Mouse (Mus musculus) limb, embryonic 14.5 days (tissue): ENCODE data around the gene Nrros. TPM values are rescaled to one million over a fixed set of nuclear protein-coding genes. Genes with fewer than 3 reads are reported as not detected.

Experiments
- ATAC-seq: fragments of 200-750 bp; cut with Nextera tagmentation; 2 replicates; pipeline ENCODE4 v1.8.0; 2017; ENCODE audit warnings: low read depth, moderate number of reproducible peaks, moderate TSS enrichment; ENCODE audit not compliant: low FRiP score
- DNase-seq: peaks from one replicate; pipeline ENCODE4 v3.0.0-alpha.2; 2015; ENCODE audit warnings: low spot score
- H3K27ac ChIP-seq: fragments of 300-500 bp; sonication (generic); replicated peaks from 2 replicates; pipeline ENCODE4 v1.5.1; 2014; ENCODE audit warnings: low read depth, mild to moderate bottlenecking, low read length, moderate library complexity, mixed read lengths
- H3K27me3 ChIP-seq: fragments of 300-500 bp; sonication (generic); 2 replicates; pipeline ENCODE4 v1.6.1; 2014; ENCODE audit warnings: low read length, mixed read lengths; ENCODE audit not compliant: control insufficient read depth, insufficient read depth
- H3K36me3 ChIP-seq: fragments of 300-500 bp; sonication (generic); 2 replicates; pipeline ENCODE4 v1.6.1; 2014; ENCODE audit warnings: mild to moderate bottlenecking, low read length, moderate library complexity, mixed read lengths; ENCODE audit not compliant: control insufficient read depth, insufficient read depth
- H3K4me1 ChIP-seq: fragments of 300-500 bp; sonication (generic); 2 replicates; pipeline ENCODE4 v1.6.1; 2014; ENCODE audit warnings: antibody characterized with exemption, low read length, mixed read lengths; ENCODE audit not compliant: control insufficient read depth, insufficient read depth
- H3K4me2 ChIP-seq: fragments of 300-500 bp; sonication (generic); replicated peaks from 2 replicates; pipeline ENCODE4 v1.6.1; 2014; ENCODE audit warnings: low read depth, mild to moderate bottlenecking, low read length, moderate library complexity; ENCODE audit not compliant: severe bottlenecking
- H3K4me3 ChIP-seq: fragments of 300-500 bp; sonication (generic); replicated peaks from 2 replicates; pipeline ENCODE4 v1.5.1; 2014; ENCODE audit warnings: low read length
- H3K9ac ChIP-seq: fragments of 300-500 bp; sonication (generic); 2 replicates; pipeline ENCODE4 v1.6.1; 2014; ENCODE audit warnings: mild to moderate bottlenecking, low read depth, low read length, moderate library complexity; ENCODE audit not compliant: severe bottlenecking
- H3K9me3 ChIP-seq: fragments of 300-500 bp; sonication (generic); 2 replicates; pipeline ENCODE4 v1.6.1; 2016; ENCODE audit warnings: low read length; ENCODE audit not compliant: control insufficient read depth
- POLR2A ChIP-seq: fragments of 200-500 bp; IDR thresholded peaks from 2 replicates; pipeline ENCODE4 v1.8.0; 2012; ENCODE audit warnings: inconsistent platforms, mild to moderate bottlenecking, moderate library complexity, borderline replicate concordance; ENCODE audit not compliant: insufficient read depth, insufficient read length; ENCODE audit errors: extremely low read depth
- WGBS: fragments of 180-500 bp; shearing (Covaris S2); extraction: QIAGEN DNeasy Blood & Tissue Kit; methylation state at CpG from one replicate; pipeline ENCODE4 v1.1.7; 2014; 5-methylcytosine and 5-hydroxymethylcytosine counted together
- polyA plus RNA-seq, 2 experiments: library from polyadenylated mRNA; depleted of rRNA in 1 of 2; stranded (reverse) in 1 of 2; unstranded in 1 of 2; fragments of >200 nt; fragmentation: Nextera tagmentation in 1 of 2; extraction: Ambion mirVana in 1 of 2; gene quantifications; 2 replicates each; pipeline versions ENCODE4 v1.2.1 to v1.2.3; 2012 to 2014

Nrros gene
- polyA plus RNA-seq, 2 experiments: 14.2 to 20.2 TPM

GRCm38 (mm10) chr16:32201004-32201325 is 35.6 kb upstream of the Nrros start:
- 61% methylated on average over 9 of the region's 9 CpGs for WGBS
- Histone ChIP-seq H3K27me3 (no peaks in the 10 kb centered on the region), H3K9me3 (no peaks in the 10 kb centered on the region), H3K9ac (peak overlapping the region; percentile 9; the same call in 1 of the 2 replicates), H3K36me3 (no peaks in the 10 kb centered on the region), H3K4me1 (no peaks in the 10 kb centered on the region), H3K27ac (no peak overlapping the region), H3K4me2 (peak overlapping the region; percentile 22), H3K4me3 (no peak overlapping the region)
- DNase-seq: no peak
- ATAC-seq: no peak
- no peak for TF ChIP-seq POLR2A

GRCm38 (mm10) chr16:32200256-32201003 is 35.0 kb upstream of the Nrros start:
- Histone ChIP-seq H3K9ac (peak overlapping the region; percentile 9; the same call in 1 of the 2 replicates), H3K4me1 (no peaks in the 10 kb centered on the region), H3K36me3 (no peaks in the 10 kb centered on the region), H3K27ac (peak overlapping the region; percentile 3; the same call in 1 of the 2 replicates), H3K4me2 (peak overlapping the region; percentile 22), H3K4me3 (no peak overlapping the region), H3K27me3 (no peaks in the 10 kb centered on the region), H3K9me3 (no peaks in the 10 kb centered on the region)
- TF ChIP-seq POLR2A: no peak
- 44% methylated on average over 20 of the region's 21 CpGs for WGBS
- DNase-seq (peak; percentile 38), ATAC-seq (peak; percentile 55; the same call in 1 of the 2 replicates)

GRCm38 (mm10) chr16:32190011-32190441 is 24.6 kb upstream of the Nrros start:
- Histone ChIP-seq H3K4me3 (no peak overlapping the region), H3K9me3 (no peaks in the 10 kb centered on the region), H3K4me1 (no peaks in the 10 kb centered on the region), H3K9ac (no peak overlapping the region), H3K4me2 (no peak overlapping the region), H3K27me3 (no peaks in the 10 kb centered on the region), H3K36me3 (no peaks in the 10 kb centered on the region), H3K27ac (no peak overlapping the region)
- TF ChIP-seq POLR2A: no peak
- 58% methylated on average over 10 of the region's 12 CpGs for WGBS
- ATAC-seq: no peak
- DNase-seq: no peak

DNA sequence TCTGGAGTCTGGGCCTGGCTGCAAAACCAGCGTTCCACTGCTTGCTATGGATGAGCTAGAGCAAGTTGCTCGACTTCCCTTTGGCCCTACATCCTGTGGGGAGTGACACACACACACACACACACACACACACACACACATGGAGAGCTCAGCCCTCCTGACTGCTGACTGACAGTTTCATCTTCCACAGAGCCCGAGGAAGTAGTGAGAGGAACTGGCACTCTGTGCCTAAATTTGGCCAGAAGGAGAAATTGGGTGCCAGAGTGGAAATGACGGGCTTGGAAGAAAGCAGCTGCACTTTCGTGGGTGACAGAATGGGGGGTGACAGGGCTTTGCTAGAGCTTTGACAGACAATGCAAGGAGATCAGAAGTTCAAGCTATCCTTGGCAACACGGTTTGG is 23.7 kb upstream of the Nrros start:
- no peak overlapping the region for H3K4me3 ChIP-seq
- 64% methylated on average over 6 of the region's 6 CpGs for WGBS
- ATAC-seq (no peak), DNase-seq (no peak)
- no peak overlapping the region for H3K27ac ChIP-seq
- no peak overlapping the region for H3K9ac ChIP-seq
- TF ChIP-seq POLR2A: no peak
- no peaks in the 10 kb centered on the region for H3K9me3 ChIP-seq
- H3K4me1 ChIP-seq: no peaks in the 10 kb centered on the region
- no peak overlapping the region for H3K4me2 ChIP-seq
- H3K36me3 ChIP-seq: no peaks in the 10 kb centered on the region
- H3K27me3 ChIP-seq: no peaks in the 10 kb centered on the region

- no peaks in the 10 kb centered on the region for H3K36me3 ChIP-seq
- no peak overlapping the region for H3K4me2 ChIP-seq
- H3K4me1 ChIP-seq: no peaks in the 10 kb centered on the region
- DNase-seq (no peak), ATAC-seq (no peak)
- no peaks in the 10 kb centered on the region for H3K9me3 ChIP-seq
- no peak for TF ChIP-seq POLR2A
- no peak overlapping the region for H3K9ac ChIP-seq
- 93% methylated on average over 5 of the region's 5 CpGs for WGBS
- H3K4me3 ChIP-seq: no peak overlapping the region
- H3K27me3 ChIP-seq: no peaks in the 10 kb centered on the region
- H3K27ac ChIP-seq: no peak overlapping the region
Measured at GRCm38 (mm10) chr16:32186056-32186455, 20.7 kb upstream of the Nrros start.
